Mouse (Mus musculus): Measurements from ENCODE around the gene Igflr1. TPM values are rescaled to one million over a fixed set of nuclear protein-coding genes. Genes with fewer than 3 reads are reported as not detected.

Gene Igflr1
- polyA plus RNA-seq, 1 experiment from 2014 or later = 2.2 TPM

GRCm38 (mm10) chr7:30572389-30572788 lies 7.2 kb downstream of the Igflr1 start:
- no peak overlapping the region for H3K4me3 ChIP-seq (replicated peaks)
- no peak overlapping the region for H3K9ac ChIP-seq
- H3K27ac ChIP-seq = no peak overlapping the region
- H3K4me2 ChIP-seq = no peak overlapping the region
- H3K27me3 ChIP-seq (replicated peaks) = no peaks in the 10 kb centered on the region
- ATAC-seq (ENCODE audit: insufficient read depth, low FRiP score, low read depth) = no peak
- H3K9me3 ChIP-seq = no peaks in the 10 kb centered on the region
- H3K4me1 ChIP-seq = no peaks in the 10 kb centered on the region
- H3K36me3 ChIP-seq = peaks cover 82% of the 10 kb centered on the region
- 79% methylated on average over 5 of the region's 5 CpGs for WGBS

- H3K4me1 ChIP-seq = no peaks in the 10 kb centered on the region
- H3K27me3 ChIP-seq (replicated peaks) = no peaks in the 10 kb centered on the region
- H3K9me3 ChIP-seq = no peaks in the 10 kb centered on the region
- H3K27ac ChIP-seq = no peak overlapping the region
- no peak overlapping the region for H3K4me3 ChIP-seq (replicated peaks)
- H3K36me3 ChIP-seq = peaks cover 88% of the 10 kb centered on the region
- 77% methylated on average over 2 of the region's 2 CpGs for WGBS
- ATAC-seq (ENCODE audit: insufficient read depth, low FRiP score, low read depth) = no peak
- H3K4me2 ChIP-seq = no peak overlapping the region
- H3K9ac ChIP-seq = no peak overlapping the region
Measured at GRCm38 (mm10) chr7:30572969-30573368, 7.7 kb downstream of the Igflr1 start.

GRCm38 (mm10) chr7:30579950-30580349 lies 14.7 kb downstream of the Igflr1 start:
- WGBS = 91% methylated on average over 8 of the region's 8 CpGs
- no peak for ATAC-seq (ENCODE audit: insufficient read depth, low FRiP score, low read depth)

GRCm38 (mm10) chr7:30581547-30581946 lies 16.3 kb downstream of the Igflr1 start:
- no peak overlapping the region for H3K27ac ChIP-seq
- no peaks in the 10 kb centered on the region for H3K27me3 ChIP-seq (replicated peaks)
- no peak overlapping the region for H3K4me2 ChIP-seq
- H3K9me3 ChIP-seq = no peaks in the 10 kb centered on the region
- 95% methylated on average over 16 of the region's 16 CpGs for WGBS
- H3K4me1 ChIP-seq = peaks cover 2% of the 10 kb centered on the region; the same call in 1 of the 2 replicates
- no peak overlapping the region for H3K9ac ChIP-seq
- H3K4me3 ChIP-seq (replicated peaks) = no peak overlapping the region
- ATAC-seq (ENCODE audit: insufficient read depth, low FRiP score, low read depth) = no peak
- peaks cover 94% of the 10 kb centered on the region for H3K36me3 ChIP-seq

More at GRCm38 (mm10) chr7:30579950-30580349, 14.7 kb downstream of the Igflr1 start:
- Histone ChIP-seq H3K36me3 (peaks cover 94% of the 10 kb centered on the region), H3K27ac (no peak overlapping the region), H3K27me3 (replicated peaks) (no peaks in the 10 kb centered on the region), H3K9ac (no peak overlapping the region), H3K9me3 (no peaks in the 10 kb centered on the region), H3K4me2 (no peak overlapping the region), H3K4me1 (no peaks in the 10 kb centered on the region), H3K4me3 (replicated peaks) (no peak overlapping the region)

GRCm38 (mm10) chr7:30584339-30584738 lies 19.1 kb downstream of the Igflr1 start:
- Histone ChIP-seq H3K4me3 (replicated peaks) (no peak overlapping the region), H3K27me3 (replicated peaks) (no peaks in the 10 kb centered on the region), H3K36me3 (peaks cover 75% of the 10 kb centered on the region), H3K9ac (no peak overlapping the region), H3K9me3 (no peaks in the 10 kb centered on the region), H3K4me1 (peaks cover 12% of the 10 kb centered on the region), H3K4me2 (no peak overlapping the region), H3K27ac (no peak overlapping the region)
- WGBS = 93% methylated on average over 10 of the region's 10 CpGs
- ATAC-seq (ENCODE audit: insufficient read depth, low FRiP score, low read depth) = no peak

GRCm38 (mm10) chr7:30585170-30585569 lies 19.9 kb downstream of the Igflr1 start:
- no peak for ATAC-seq (ENCODE audit: insufficient read depth, low FRiP score, low read depth)
- Histone ChIP-seq H3K4me2 (no peak overlapping the region), H3K27ac (no peak overlapping the region), H3K27me3 (replicated peaks) (no peaks in the 10 kb centered on the region), H3K9me3 (no peaks in the 10 kb centered on the region), H3K4me3 (replicated peaks) (no peak overlapping the region), H3K36me3 (peaks cover 66% of the 10 kb centered on the region), H3K9ac (no peak overlapping the region), H3K4me1 (peaks cover 18% of the 10 kb centered on the region)
- 93% methylated on average over 7 of the region's 7 CpGs for WGBS

- Histone ChIP-seq H3K27ac (no peak overlapping the region), H3K9ac (no peak overlapping the region), H3K9me3 (no peaks in the 10 kb centered on the region), H3K4me2 (0 out of 2 replicates have a peak overlapping the region, but pooled peaks have one; percentile 77), H3K36me3 (peaks cover 54% of the 10 kb centered on the region), H3K27me3 (replicated peaks) (no peaks in the 10 kb centered on the region), H3K4me1 (peaks cover 18% of the 10 kb centered on the region), H3K4me3 (replicated peaks) (peak overlapping the region; percentile 98)
- WGBS = 89% methylated on average over 28 of the region's 28 CpGs
- no peak for ATAC-seq (ENCODE audit: insufficient read depth, low FRiP score, low read depth)
Measured at GRCm38 (mm10) chr7:30586455-30587020, 21.3 kb downstream of the Igflr1 start.

- H3K4me3 ChIP-seq (replicated peaks) = peak overlapping the region; percentile 98
- no peaks in the 10 kb centered on the region for H3K27me3 ChIP-seq (replicated peaks)
- H3K36me3 ChIP-seq = peaks cover 39% of the 10 kb centered on the region
- ATAC-seq (ENCODE audit: insufficient read depth, low FRiP score, low read depth) = peak; percentile 13
- H3K9me3 ChIP-seq = no peaks in the 10 kb centered on the region
- peaks cover 18% of the 10 kb centered on the region for H3K4me1 ChIP-seq
- peak overlapping the region; percentile 95 for H3K27ac ChIP-seq
- H3K4me2 ChIP-seq = peak overlapping the region; percentile 77
- H3K9ac ChIP-seq = peak overlapping the region; percentile 98
- WGBS = under 1% methylated on average over 66 of the region's 67 CpGs
Measured at GRCm38 (mm10) chr7:30587842-30588667, 22.8 kb downstream of the Igflr1 start.

- Histone ChIP-seq H3K4me3 (replicated peaks) (peak within 1 kb of the TSS; percentile 98), H3K36me3 (peaks cover 31% of the 10 kb centered on the region), H3K9ac (peak within 1 kb of the TSS; percentile 98), H3K4me2 (peak within 1 kb of the TSS; percentile 77), H3K27me3 (replicated peaks) (no peaks in the 10 kb centered on the region), H3K4me1 (peaks cover 18% of the 10 kb centered on the region), H3K27ac (peak within 1 kb of the TSS; percentile 95), H3K9me3 (no peaks in the 10 kb centered on the region)
- peak; percentile 96 for ATAC-seq (ENCODE audit: insufficient read depth, low FRiP score, low read depth)
- under 1% methylated on average over 63 of the region's 68 CpGs for WGBS
Measured at GRCm38 (mm10) chr7:30588676-30589434, 23.6 kb downstream of the Igflr1 start, which contains the start of gene Kmt2b. Kmt2b (minus strand) TSS chr7:30588726.

GRCm38 (mm10) chr7:30589435-30590301 lies 24.4 kb downstream of the Igflr1 start:
- no peaks in the 10 kb centered on the region for H3K27me3 ChIP-seq (replicated peaks)
- peak overlapping the region; percentile 98 for H3K4me3 ChIP-seq (replicated peaks)
- H3K4me2 ChIP-seq = peak overlapping the region; percentile 77
- peaks cover 24% of the 10 kb centered on the region for H3K36me3 ChIP-seq
- peak overlapping the region; percentile 95 for H3K27ac ChIP-seq
- H3K9ac ChIP-seq = peak overlapping the region; percentile 26; the same call in 1 of the 2 replicates
- no peaks in the 10 kb centered on the region for H3K9me3 ChIP-seq
- H3K4me1 ChIP-seq = peaks cover 18% of the 10 kb centered on the region
- 24% methylated on average over 39 of the region's 40 CpGs for WGBS
- peak; percentile 57 for ATAC-seq (ENCODE audit: insufficient read depth, low FRiP score, low read depth)

All from stomach, embryonic 15.5 days (tissue).